Mouse (Mus musculus) ES-Bruce4 (cell line): Measurements from ENCODE around the gene Ubr1.

Experiments used
- CTCF ChIP-seq: IDR thresholded peaks from one replicate; pipeline ENCODE4 v1.8.1; 2011; ENCODE audit warnings: low read depth, low read length
- EP300 ChIP-seq: IDR thresholded peaks from 2 replicates; pipeline ENCODE4 v1.6.1; 2011; ENCODE audit warnings: low read depth, low read length; ENCODE audit not compliant: insufficient read depth
- POLR2A ChIP-seq: IDR thresholded peaks from one replicate; pipeline ENCODE4 v1.8.1; 2011; ENCODE audit warnings: low read length; ENCODE audit not compliant: insufficient read depth

DNA sequence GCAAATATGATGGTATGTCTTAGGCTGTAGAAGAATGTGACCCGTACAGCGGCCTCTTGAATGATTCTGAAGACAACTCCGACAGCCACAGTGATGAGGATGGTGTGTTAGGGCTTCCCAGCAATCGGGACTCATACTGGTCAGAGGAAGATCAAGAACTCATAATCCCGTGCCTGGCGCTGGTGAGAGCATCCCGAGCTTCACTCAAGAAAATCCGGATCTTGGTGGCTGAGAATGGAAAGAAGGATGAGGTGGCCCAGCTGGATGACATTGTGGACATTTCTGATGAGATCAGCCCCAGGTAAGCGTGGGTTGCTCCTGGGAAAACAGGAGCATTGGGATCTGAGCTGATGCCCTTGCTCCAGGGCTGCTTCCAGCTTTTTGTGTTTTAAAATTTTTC lies 42.2 kb upstream of the Ubr1 start:
- TF ChIP-seq EP300: no peak
- no peak for TF ChIP-seq CTCF
- TF ChIP-seq POLR2A: no peak
